Mouse (Mus musculus): ENCODE results near the gene Gm10282.

DNA sequence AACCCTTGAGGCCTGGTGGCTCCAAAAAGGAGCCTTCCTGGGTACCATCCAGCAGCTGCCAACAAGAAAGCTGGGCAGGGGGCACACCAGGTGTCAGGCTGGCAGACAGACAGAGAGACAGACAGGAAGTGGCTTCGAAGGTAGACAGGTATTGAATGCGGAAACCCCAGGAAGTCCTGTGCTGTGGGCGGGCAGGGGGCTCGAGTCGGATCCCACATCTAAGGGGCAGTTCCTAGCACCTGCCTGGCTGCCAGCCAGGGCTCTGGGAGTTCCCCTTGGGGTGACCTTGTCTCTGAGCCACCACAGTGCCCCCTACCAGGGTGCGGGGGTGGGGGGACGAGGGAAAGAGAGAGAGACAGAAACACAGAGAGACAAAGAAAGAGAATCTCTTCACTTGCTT lies 25.9 kb downstream of the Gm10282 start:
- TF ChIP-seq CTCF (conservative IDR thresholded peaks at IDR 0.05; ENCODE audit: low read length), result no peak
- TF ChIP-seq POU5F1 (IDR thresholded peaks at IDR 0.05; ENCODE audit: borderline replicate concordance, low read length), result no peak
- no peak for TF ChIP-seq NANOG (IDR thresholded peaks at IDR 0.05; ENCODE audit: borderline replicate concordance, low read length)

All from E14TG2a.4 (cell line).